Mouse (Mus musculus) forebrain, postnatal 0 days (tissue): ENCODE measurements around the gene Tiprl. TPM values are rescaled to one million over a fixed set of nuclear protein-coding genes. Genes with fewer than 3 reads are reported as not detected.

Experiments used
- ATAC-seq: fragments of 200-750 bp; cut with Nextera tagmentation; 2 replicates; pipeline ENCODE4 v1.8.0; 2017; ENCODE audit warnings: mild to moderate bottlenecking, moderate library complexity
- DNase-seq: peaks from one replicate; pipeline ENCODE4 v3.0.0-alpha.2; 2015
- H3K27ac ChIP-seq: fragments of 300-500 bp; sonication (generic); 2 replicates; pipeline ENCODE4 v1.5.1; 2014; ENCODE audit warnings: low read depth, mild to moderate bottlenecking, antibody characterized with exemption, low read length, moderate library complexity, mixed read lengths
- H3K27me3 ChIP-seq: fragments of 300-500 bp; sonication (generic); 2 replicates; pipeline ENCODE4 v1.6.1; 2014; ENCODE audit warnings: mild to moderate bottlenecking, low read length, mixed read lengths; ENCODE audit not compliant: insufficient read depth
- H3K36me3 ChIP-seq: fragments of 300-500 bp; sonication (generic); 2 replicates; pipeline ENCODE4 v1.6.1; 2014; ENCODE audit warnings: mild to moderate bottlenecking, moderate library complexity; ENCODE audit not compliant: insufficient read depth
- H3K4me1 ChIP-seq: fragments of 300-500 bp; sonication (generic); 2 replicates; pipeline ENCODE4 v1.6.1; 2014; ENCODE audit warnings: antibody characterized with exemption; ENCODE audit not compliant: insufficient read depth
- H3K4me2 ChIP-seq: fragments of 300-500 bp; sonication (generic); 2 replicates; pipeline ENCODE4 v1.6.1; 2014; ENCODE audit warnings: low read depth, mild to moderate bottlenecking, moderate library complexity
- H3K4me3 ChIP-seq: fragments of 300-500 bp; sonication (generic); 2 replicates; pipeline ENCODE4 v1.5.1; 2014; ENCODE audit warnings: low read depth, low read length, mixed read lengths
- H3K9ac ChIP-seq: fragments of 300-500 bp; sonication (generic); 2 replicates; pipeline ENCODE4 v1.6.1; 2014; ENCODE audit warnings: mild to moderate bottlenecking
- H3K9me3 ChIP-seq: fragments of 300-500 bp; sonication (generic); 2 replicates; pipeline ENCODE4 v1.6.1; 2016; ENCODE audit warnings: low read length
- CTCF ChIP-seq: sonication (generic); IDR thresholded peaks from 2 replicates; pipeline ENCODE4 v1.5.1; 2016; ENCODE audit warnings: antibody characterized with exemption, control low read depth, low read depth
- WGBS: fragments of 180-500 bp; shearing (Covaris S2); extraction: QIAGEN DNeasy Blood & Tissue Kit; methylation state at CpG from one replicate; pipeline ENCODE4 v1.1.7; 2014; 5-methylcytosine and 5-hydroxymethylcytosine counted together
- polyA plus RNA-seq: library from polyadenylated mRNA; unstranded; fragments of >200 nt; fragmentation: Nextera tagmentation; extraction: Ambion mirVana; gene quantifications from 2 replicates; pipeline ENCODE4 v1.2.1, GENCODE M21; 2015
- total RNA-seq: library from RNA; depleted of rRNA; stranded (reverse); fragments of >200 nt; gene quantifications from 2 replicates; pipeline ENCODE4 v1.2.3, GENCODE M21; 2014

Tiprl gene
- total and polyA plus RNA-seq, 2 experiments from 2014 or later = 52.4 to 151 TPM

DNA sequence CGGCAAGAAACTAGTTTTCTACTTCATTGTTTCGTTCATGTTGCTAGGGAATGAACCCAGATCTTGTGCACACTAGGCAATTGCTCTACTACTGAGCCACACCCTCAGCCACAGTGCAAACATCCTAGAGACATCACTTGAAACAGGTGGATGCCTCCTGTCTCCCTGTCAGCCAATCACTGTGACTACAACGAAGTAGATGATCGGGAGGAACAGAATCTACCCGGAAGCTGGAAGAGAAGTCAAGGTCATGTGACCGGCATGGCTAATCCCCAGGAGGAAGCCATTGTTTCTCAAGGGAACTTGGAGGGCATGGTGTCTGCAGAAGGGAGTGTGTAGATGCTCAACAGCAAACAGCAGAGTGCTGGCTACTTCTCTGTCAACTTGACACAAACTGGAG, 38.1 kb upstream of the Tiprl start:
- no peak overlapping the region for H3K9ac ChIP-seq
- WGBS = 83% methylated on average over 6 of the region's 6 CpGs

GRCm38 (mm10) chr1:165252027-165252671, 15.4 kb upstream of the Tiprl start:
- H3K4me2 ChIP-seq = no peak overlapping the region

More for the DNA sequence above, 38.1 kb upstream of the Tiprl start:
- no peaks in the 10 kb centered on the region for H3K4me1 ChIP-seq
- no peak overlapping the region for H3K4me3 ChIP-seq
- H3K27me3 ChIP-seq = no peaks in the 10 kb centered on the region; the same call in 1 of the 2 replicates
- H3K27ac ChIP-seq = no peak overlapping the region
- DNase-seq = no peak
- H3K9me3 ChIP-seq = no peaks in the 10 kb centered on the region
- no peak for TF ChIP-seq CTCF
- no peaks in the 10 kb centered on the region for H3K36me3 ChIP-seq
- no peak overlapping the region for H3K4me2 ChIP-seq
- no peak for ATAC-seq

DNA sequence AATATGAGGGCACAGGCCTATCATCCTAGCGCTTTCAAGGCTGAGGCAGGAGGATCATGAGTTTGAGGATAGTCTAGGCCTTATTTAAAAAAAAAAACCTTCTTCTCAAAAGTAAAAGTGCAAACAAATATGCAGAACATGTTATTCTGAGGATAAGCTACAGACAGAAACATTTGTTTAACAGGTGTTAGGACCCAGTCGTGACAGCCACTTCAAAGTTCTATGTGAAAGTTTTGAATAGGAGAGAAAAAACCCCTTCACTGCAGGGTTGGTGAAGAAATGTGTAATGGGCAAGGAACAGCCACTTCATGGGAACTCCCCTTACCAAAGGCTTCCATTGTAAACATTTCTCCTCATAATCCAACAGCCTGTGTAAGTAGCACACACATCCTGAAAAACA, 13.8 kb upstream of the Tiprl start:
- Histone ChIP-seq H3K27me3 (no peaks in the 10 kb centered on the region), H3K4me3 (no peak overlapping the region), H3K9ac (no peak overlapping the region), H3K27ac (no peak overlapping the region), H3K36me3 (no peaks in the 10 kb centered on the region), H3K4me1 (no peaks in the 10 kb centered on the region), H3K4me2 (no peak overlapping the region), H3K9me3 (no peaks in the 10 kb centered on the region)
- 89% methylated on average over 2 of the region's 2 CpGs for WGBS
- DNase-seq = no peak
- no peak for ATAC-seq
- no peak for TF ChIP-seq CTCF

More at GRCm38 (mm10) chr1:165252027-165252671, 15.4 kb upstream of the Tiprl start:
- Histone ChIP-seq H3K36me3 (no peaks in the 10 kb centered on the region), H3K27ac (no peak overlapping the region), H3K4me1 (no peaks in the 10 kb centered on the region), H3K27me3 (no peaks in the 10 kb centered on the region), H3K4me3 (no peak overlapping the region), H3K9ac (no peak overlapping the region), H3K9me3 (no peaks in the 10 kb centered on the region)
- peak; percentile 74 for TF ChIP-seq CTCF
- DNase-seq = peak; percentile 58
- WGBS = 46% methylated on average over 11 of the region's 11 CpGs
- ATAC-seq = no peak

DNA sequence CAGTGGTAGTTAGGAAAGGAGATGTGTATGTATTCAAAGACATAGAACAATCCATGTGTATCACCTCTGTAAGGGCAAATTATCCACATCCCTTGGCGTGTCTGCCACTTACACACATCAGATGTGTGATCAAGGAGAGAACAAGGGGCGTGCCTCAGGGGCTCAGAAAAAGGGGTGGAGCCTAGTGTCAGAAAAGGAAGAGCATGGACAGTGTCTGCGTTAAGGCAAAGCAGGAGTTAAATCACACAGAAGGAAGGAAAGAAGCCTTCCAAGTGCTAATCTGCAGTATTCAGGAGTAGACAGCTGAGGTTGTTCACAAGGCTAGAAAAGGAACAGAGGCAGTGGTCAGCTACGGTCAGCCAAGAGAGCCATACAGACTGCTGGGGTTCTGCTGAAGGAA, 12.0 kb upstream of the Tiprl start:
- H3K36me3 ChIP-seq = no peaks in the 10 kb centered on the region
- no peak overlapping the region for H3K27ac ChIP-seq
- ATAC-seq = no peak
- no peaks in the 10 kb centered on the region for H3K27me3 ChIP-seq
- no peaks in the 10 kb centered on the region for H3K9me3 ChIP-seq
- no peaks in the 10 kb centered on the region for H3K4me1 ChIP-seq
- H3K4me2 ChIP-seq = no peak overlapping the region
- DNase-seq = no peak
- WGBS = 65% methylated on average over 4 of the region's 4 CpGs
- no peak for TF ChIP-seq CTCF
- no peak overlapping the region for H3K4me3 ChIP-seq
- H3K9ac ChIP-seq = no peak overlapping the region

DNA sequence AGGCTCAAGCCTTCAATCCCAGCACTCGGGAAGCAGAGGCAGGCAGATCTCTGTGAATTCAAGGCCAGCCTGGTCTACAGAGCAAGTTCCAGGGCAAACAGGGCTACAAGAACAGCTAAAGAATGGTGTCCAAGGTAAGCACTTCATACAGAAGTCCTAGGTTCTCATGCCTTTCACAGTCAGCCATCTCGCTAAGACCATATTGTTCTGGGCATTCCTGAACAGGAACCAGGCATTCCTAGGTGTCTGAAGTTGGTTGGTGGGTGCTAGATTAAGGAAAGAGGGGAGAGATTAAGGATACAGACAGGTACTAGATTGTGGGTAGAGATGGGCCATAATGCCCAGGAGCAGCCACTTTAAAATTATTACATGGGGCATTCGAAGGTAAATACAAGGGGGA, 11.0 kb upstream of the Tiprl start:
- TF ChIP-seq CTCF = no peak
- ATAC-seq = no peak
- DNase-seq = no peak
- no peak overlapping the region for H3K4me3 ChIP-seq
- no peak overlapping the region for H3K9ac ChIP-seq
- no peak overlapping the region for H3K27ac ChIP-seq
- no peak overlapping the region for H3K4me2 ChIP-seq
- WGBS = 90% methylated on average over 3 of the region's 3 CpGs
- no peaks in the 10 kb centered on the region for H3K36me3 ChIP-seq
- no peaks in the 10 kb centered on the region for H3K4me1 ChIP-seq
- H3K27me3 ChIP-seq = no peaks in the 10 kb centered on the region
- no peaks in the 10 kb centered on the region for H3K9me3 ChIP-seq

DNA sequence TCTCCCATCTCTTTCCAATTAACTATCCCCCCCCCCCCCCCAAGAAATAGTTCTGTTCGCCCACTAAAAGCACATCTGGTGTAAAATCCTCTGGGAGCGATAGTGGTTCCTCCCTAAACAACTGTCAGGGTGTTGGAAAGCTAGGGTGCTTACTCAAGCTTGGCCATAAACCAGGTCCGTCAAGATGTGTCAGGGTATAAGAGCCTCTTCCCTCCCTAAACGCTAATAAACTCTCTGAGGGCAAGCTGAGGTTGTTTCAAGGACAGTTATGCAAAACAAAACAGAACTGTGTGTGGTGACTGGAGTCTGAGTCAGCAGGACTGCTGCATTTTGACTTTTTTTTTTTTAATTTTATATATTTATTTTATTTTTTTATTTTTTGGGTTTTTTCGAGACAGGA, 10.3 kb upstream of the Tiprl start:
- ATAC-seq (no peak), DNase-seq (no peak)
- Histone ChIP-seq H3K9me3 (no peaks in the 10 kb centered on the region), H3K4me2 (no peak overlapping the region), H3K36me3 (no peaks in the 10 kb centered on the region), H3K4me3 (no peak overlapping the region), H3K27ac (no peak overlapping the region), H3K4me1 (no peaks in the 10 kb centered on the region), H3K9ac (no peak overlapping the region), H3K27me3 (no peaks in the 10 kb centered on the region)
- no peak for TF ChIP-seq CTCF
- 84% methylated on average over 5 of the region's 5 CpGs for WGBS

DNA sequence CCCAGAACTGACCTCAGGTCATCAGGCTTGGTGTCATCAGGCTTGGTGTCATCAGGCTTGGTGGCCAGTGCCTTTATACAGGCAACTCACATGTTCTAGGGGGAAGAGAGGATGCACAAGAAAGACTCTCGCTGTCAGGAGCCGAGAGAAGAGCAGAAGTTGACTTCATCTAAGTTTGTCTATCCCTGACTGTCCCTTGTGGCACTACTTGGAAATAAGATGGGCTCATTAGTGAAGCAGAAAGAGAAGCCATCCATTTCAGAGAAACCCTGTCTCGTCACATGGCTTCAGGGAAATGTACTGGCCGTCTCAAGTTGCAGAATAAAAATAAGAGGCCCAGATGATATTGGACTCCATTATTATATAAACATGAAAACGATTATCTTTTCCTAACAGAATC, 9.8 kb upstream of the Tiprl start:
- H3K27ac ChIP-seq = no peak overlapping the region
- WGBS = 82% methylated on average over 5 of the region's 5 CpGs

More for the DNA sequence above, 9.8 kb upstream of the Tiprl start:
- H3K9me3 ChIP-seq = no peaks in the 10 kb centered on the region
- no peak for TF ChIP-seq CTCF
- H3K4me1 ChIP-seq = no peaks in the 10 kb centered on the region
- ATAC-seq (no peak), DNase-seq (no peak)
- H3K27me3 ChIP-seq = no peaks in the 10 kb centered on the region
- H3K4me2 ChIP-seq = no peak overlapping the region
- H3K4me3 ChIP-seq = no peak overlapping the region
- no peaks in the 10 kb centered on the region for H3K36me3 ChIP-seq
- no peak overlapping the region for H3K9ac ChIP-seq
